Mouse (Mus musculus) cerebellum, adult 2 months (tissue): ENCODE measurements around the gene Magohb.

Experiments
- CTCF ChIP-seq: fragments of 200-500 bp; IDR thresholded peaks from 2 replicates; pipeline ENCODE4 v1.5.1; 2011; ENCODE audit warnings: low read depth, mild to moderate bottlenecking, control low read depth, low read length, moderate library complexity, borderline replicate concordance; ENCODE audit not compliant: insufficient read depth
- POLR2A ChIP-seq: fragments of 200-500 bp; IDR thresholded peaks from 2 replicates; pipeline ENCODE4 v1.6.1; 2011; ENCODE audit warnings: low read length, control low read depth, borderline replicate concordance; ENCODE audit not compliant: insufficient read depth

DNA sequence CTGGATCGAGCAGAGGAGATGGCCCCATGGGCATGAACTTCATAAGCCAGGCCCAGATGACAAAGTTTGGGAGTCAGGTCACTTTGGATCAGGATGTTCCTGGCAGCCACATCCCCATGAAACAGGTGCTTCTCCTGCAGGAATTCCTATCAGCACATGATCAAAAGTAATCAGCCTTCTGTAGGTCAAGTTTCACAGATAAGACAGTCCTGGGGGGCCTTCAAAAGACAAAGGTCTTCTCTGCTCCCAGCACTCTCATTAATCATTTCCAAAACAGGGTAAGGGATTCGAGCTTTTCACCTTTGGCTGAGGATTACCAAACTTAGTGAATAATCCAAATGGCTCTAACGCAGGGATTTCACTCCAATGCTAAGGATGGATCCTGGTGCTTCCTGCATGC lies 11.7 kb upstream of the Magohb start:
- TF ChIP-seq CTCF: no peak
- TF ChIP-seq POLR2A: no peak
